Mouse (Mus musculus) left cerebral cortex, adult 8-10 months (tissue): Measurements from ENCODE around the gene Por. TPM values are rescaled to one million over a fixed set of nuclear protein-coding genes. Genes with fewer than 3 reads are reported as not detected.
A peak's percentile ranks its signal among the peaks of the same experiment; 100 is the strongest.

Experiments
- DNase-seq, 2 experiments: peaks; one replicate each; pipeline ENCODE4 v3.0.0; 2022; ENCODE audit warnings: low spot score in 2 of 2
- total RNA-seq, 4 experiments: library from RNA; stranded (reverse); gene quantifications; 2 replicates each; pipeline ENCODE4 v1.2.4; 2022

Gene Por
- total RNA-seq, 4 experiments from 2014 or later, result 82.4 to 100 (median 95.4) TPM

DNA sequence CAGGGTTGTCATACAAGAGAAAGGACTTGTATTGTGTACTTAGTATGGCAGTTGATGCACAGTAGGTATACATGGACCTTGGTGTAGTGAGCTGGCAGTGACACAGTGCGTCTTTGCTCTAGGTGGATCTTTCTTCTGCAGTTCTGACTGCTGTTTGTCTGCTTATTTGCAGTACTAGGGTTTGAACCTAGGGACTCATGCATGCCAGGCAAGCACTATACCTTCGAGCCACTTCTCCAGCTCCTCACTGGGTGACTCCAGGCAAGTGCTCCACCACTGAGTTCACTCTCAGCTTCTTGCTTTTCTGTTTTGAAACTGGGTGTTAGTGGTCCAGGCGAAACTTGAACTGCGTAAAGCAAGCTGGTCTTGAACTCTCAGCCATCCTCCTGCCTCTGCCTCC lies 31.8 kb downstream of the Por start:
- DNase-seq, result no peak

- no peak for DNase-seq
These were observed 32.4 kb downstream of the Por start for GRCm38 (mm10) chr5:135702190-135702589.

GRCm38 (mm10) chr5:135702682-135703192 lies 32.9 kb downstream of the Por start:
- DNase-seq, result peak; percentile 39 to 81

- DNase-seq, result no peak
These were observed 33.6 kb downstream of the Por start for GRCm38 (mm10) chr5:135703431-135703830.

DNA sequence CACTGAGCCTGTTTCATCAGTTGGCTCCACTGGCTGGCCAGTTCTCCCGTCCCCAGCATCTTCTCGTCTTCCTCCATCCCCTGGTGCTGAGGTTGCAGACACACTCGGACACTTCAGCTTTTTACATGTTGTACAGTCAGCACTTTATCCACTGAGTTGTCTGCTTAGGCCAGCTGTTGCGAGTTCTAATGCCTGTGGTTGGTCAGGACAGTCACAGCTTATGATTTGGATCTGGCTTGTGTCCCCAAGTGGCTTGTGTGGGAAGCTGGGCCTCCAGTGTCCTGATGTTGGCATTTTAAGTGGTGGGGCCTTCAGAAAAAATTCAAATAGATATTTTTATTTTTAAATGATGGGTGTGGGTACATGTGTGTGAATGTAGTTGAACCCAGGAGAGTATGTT lies 35.5 kb downstream of the Por start:
- no peak for DNase-seq

- no peak for DNase-seq
These were observed 37.2 kb downstream of the Por start for GRCm38 (mm10) chr5:135707039-135707438.

GRCm38 (mm10) chr5:135707855-135708254 lies 38.0 kb downstream of the Por start:
- DNase-seq, result no peak

GRCm38 (mm10) chr5:135709716-135710115 lies 39.9 kb downstream of the Por start:
- DNase-seq, result no peak

GRCm38 (mm10) chr5:135710599-135711214 lies 40.9 kb downstream of the Por start:
- no peak for DNase-seq

DNA sequence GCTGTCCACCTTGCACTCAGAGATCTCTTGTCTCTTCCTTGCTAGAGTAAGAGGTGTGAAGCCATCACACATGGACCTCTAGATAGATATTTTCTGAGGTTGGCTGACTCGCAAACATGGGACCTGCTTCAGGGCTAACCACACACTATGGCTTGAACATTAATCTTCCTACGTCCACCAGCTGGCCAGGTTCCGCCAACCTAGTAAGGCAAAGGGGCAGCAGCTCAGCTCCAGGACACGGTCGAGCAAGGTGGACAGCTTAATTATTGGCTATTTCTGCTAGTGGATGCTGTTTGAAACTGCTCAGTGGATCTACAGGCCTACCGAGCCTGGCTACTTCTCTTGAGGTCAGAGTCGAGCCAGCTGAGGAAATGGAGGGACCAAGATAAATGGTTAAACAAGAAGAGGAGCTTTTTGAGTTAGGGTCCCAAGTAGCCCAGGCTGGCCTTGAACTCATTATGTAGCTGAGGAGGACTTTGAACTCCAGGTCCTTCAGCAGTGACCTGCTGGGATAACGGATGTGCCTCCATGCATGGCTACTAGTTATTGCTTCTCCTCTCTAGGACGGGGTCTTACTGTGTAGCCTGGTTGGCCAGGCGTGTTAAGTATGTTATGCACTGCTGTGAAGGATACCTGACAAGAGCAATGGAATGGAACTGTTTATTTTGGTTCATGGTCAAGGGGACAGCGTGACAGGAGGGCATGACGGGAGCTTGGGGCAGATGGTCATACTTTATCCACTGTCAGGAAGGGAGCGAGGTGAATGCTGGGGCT lies 41.9 kb downstream of the Por start:
- DNase-seq, result no peak

GRCm38 (mm10) chr5:135712803-135713202 lies 43.0 kb downstream of the Por start:
- DNase-seq, result peak in 1 of 2 experiments; percentile 82

DNA sequence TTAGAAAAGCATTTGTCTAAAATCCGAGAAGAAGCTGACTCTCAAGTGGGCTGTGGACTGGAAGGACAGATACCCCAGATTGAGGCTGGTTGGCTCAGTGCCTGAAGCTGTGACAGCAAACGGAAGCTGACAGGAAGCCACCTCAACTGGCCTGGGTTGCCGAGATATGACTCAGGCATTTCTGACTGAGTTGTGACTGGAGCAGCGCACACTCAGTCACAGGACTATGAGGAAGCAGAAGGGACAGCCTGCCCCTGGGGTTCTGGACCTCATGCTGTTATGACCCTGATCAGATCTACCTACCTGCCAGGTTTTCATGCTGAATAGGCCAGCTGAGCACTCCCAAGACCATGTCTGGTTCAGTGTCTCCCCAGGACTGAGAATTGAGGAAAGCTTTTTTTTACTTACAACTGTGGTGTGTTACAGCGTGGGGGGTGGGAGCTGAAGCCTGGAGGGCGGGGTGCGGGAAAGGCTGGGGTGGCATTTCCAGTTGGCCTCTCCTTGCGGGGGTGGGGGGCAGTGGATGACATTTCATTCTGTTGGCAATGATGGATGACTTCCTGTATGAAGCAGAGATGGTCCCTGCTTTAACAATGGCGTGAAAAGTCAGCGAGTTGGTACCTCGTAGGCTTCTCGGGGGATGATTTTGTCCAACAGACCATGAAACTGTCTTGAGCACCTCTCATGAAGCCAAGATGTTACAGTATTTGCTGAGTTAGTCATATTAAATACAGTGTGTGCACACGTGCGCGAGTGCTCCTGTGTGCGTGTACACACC lies 43.8 kb downstream of the Por start:
- DNase-seq, result peak in 1 of 2 experiments; percentile 68

- DNase-seq, result no peak
These were observed 45.8 kb downstream of the Por start for GRCm38 (mm10) chr5:135715624-135716023.

GRCm38 (mm10) chr5:135719586-135720120 lies 49.8 kb downstream of the Por start:
- DNase-seq, result no peak

DNA sequence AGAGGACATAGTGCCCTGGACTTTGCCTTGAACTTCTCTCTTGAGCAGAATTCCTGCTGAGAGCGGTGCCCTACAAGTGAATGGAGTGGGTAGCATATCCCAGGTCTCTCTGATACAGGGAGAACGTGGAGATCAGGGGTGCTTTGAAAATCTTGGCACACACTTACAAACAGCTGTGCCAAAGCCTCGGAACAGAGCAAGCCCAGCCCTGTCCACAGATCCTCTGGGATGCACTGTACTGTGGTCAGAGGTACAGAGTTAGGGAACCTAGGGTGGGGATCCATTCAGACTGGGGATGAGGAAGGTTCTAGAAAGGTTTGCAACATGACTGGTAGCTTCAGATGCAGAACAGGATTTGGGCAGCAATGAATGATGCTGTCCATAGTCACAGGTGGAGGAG lies 50.3 kb downstream of the Por start:
- DNase-seq, result no peak

- DNase-seq, result no peak
These were observed 51.2 kb downstream of the Por start for GRCm38 (mm10) chr5:135721076-135721475.

GRCm38 (mm10) chr5:135722121-135722520 lies 52.3 kb downstream of the Por start:
- no peak for DNase-seq

- DNase-seq, result no peak
These were observed 53.4 kb downstream of the Por start for GRCm38 (mm10) chr5:135723165-135723751.

DNA sequence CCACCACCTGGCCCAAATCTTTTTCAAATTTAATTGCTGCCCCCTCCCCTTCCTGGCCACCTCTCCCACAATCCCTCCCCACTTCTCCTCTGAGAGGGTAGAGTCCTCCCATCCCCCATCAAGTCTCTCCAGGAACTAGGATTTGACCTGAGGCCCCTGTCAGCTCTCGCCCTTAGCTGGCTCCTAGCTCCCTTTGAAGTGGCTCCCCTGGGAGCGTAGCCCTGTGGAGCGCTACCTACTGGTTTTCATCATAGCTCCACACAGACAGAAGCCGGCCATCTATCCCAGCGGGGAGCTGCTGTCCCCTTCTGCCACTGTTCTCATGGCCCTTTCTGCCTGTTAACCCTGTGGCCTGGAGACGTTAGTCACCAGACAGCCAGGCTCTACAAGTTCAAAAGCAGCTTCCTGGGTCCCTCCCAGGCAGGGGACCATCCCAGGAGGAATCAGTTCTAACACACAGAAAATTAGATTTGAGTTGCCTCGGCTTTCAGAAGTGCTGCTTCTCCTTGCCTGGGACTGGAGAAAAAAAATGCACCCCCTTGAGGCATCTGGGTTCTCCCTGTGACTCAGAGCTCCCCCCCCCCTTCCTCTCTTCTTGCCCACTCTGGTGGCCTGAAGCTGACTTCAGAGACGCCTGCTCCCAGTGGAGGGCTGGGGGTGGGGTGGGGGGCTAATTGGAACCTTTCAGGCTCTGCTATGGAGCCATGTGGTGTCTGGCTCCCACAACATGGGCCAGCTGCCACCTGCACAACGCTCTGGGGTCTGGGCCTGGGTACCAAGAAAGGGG lies 54.9 kb downstream of the Por start:
- no peak for DNase-seq

GRCm38 (mm10) chr5:135725391-135725841 lies 55.6 kb downstream of the Por start:
- peak in 1 of 2 experiments; percentile 51 for DNase-seq
